Mouse (Mus musculus) testis, postnatal 14 days (tissue): ENCODE results near the gene Tvp23b.

ENCODE experiments used
- DNase-seq: peaks from one replicate; pipeline ENCODE4 v3.0.0; 2021; ENCODE audit warnings: low spot score

Tvp23b gene

DNA sequence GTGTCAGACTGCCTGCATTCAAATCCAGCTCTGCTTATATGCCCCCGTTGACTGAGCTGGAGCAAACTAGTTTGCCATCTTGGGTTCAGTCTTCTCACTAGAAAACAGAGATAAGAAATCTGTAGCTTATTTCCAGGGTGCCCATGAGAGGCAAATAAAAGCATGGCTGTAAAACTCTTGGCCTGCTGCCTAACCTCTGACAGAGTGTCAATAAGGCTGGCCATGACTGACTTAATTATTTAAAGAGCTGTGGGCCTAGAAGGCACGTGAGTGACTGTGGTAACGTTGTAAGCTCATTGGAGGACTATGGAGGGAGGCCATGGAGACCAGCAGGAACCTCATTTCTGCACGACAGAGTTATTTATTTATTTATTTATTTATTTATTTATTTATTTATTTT is 66.3 kb downstream of the Tvp23b start:
- no peak for DNase-seq

DNA sequence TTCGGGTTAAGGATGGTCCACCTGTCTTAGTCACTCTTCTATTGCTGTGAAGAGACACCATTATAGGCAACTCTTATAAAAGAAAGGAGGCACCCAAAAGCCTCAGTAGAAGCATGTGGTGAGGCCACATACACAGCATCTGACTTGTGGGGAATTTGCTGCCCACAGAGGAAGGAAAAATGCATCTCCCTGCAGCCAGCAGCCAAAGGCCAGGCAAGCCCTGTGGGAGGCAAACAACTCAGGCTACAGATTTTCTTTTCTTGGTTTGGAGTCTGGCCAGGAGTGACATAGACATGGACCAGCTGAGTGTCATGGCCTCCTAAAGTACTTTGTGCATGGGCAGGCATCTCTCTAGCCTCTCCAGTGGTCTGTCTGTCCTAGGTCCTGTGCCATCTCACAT is 70.3 kb downstream of the Tvp23b start:
- no peak for DNase-seq

DNA sequence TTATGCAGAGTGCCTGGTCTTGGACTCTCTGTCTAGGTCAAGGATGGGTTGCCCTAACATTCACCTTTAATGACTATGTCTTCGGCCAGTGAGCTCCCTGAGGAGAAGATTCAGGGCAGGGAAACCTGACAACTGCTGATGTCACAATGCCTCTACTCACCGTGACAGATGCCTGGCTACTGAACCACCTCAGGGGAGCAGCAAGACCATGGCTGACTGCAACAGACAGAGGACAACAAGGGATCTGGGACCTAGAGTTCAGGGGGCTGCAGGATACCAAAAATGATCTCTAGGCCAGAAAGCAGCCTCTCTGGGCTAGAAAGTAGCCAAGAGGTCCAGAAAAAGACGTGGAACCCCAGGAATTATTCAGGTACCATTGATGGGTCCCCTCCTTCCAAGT is 71.8 kb downstream of the Tvp23b start, which contains the start of gene Cdrt4:
Cdrt4 (plus strand) TSS at position 182 of the 400 bp plus-strand sequence.
- no peak for DNase-seq

DNA sequence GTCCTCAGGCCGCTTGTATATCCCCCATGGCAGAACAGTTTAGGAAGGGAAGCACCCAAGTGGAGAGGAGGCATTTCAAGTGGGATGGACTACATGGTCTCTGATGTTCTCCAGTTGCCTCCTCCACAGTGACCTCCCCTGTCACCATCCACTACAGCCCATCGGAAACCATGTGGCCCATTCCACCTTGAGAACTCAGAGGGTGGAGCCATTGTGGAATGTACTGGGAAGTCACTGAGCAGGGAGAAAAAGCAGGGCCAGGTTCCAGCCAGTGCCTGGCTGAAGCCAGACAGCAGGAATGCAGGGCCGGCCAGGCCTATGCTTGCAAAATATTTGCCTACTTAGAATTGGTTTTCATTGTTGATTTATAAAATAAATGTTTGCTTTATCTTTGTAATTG is 75.5 kb downstream of the Tvp23b start:
- DNase-seq, result no peak

DNA sequence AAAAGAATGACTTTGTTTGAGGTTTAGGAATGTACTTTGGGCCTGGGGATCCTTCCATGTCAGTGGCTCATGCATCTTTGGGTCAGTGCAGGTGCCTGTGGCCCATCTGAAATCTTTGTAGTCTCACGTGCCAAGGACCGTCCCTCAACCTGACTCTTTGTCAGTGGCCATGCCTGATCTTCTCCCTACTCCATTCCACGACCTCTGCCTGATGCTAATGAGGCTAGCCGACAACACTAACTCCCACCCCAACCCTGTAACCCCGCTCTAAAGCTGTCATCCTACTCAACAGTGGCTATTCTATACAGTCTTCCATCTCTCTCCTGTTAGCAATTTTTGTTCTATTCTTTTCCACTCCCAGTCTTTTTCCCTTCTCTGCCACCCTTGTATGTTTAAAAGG is 75.9 kb downstream of the Tvp23b start:
- DNase-seq, result no peak

DNA sequence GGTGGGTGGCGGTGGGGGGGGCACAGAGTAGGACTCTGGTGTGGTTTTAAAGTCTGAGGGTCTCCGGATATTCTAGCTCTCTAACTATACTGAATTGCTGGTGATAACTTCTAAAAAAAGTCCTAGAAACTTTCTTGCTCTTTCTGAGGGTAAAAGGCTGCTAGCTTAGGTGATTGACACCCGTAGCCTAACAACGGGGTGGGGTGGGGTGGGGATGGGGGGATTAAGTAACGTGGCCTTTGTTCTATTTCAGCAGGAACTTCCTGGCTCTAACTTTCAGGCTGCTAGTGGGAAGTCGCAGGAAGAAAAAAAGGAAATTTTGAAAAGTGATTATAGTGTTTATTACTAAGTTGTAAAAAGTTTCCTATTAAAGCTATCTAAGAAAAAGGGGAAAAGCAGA is 76.5 kb downstream of the Tvp23b start:
- DNase-seq, result no peak

DNA sequence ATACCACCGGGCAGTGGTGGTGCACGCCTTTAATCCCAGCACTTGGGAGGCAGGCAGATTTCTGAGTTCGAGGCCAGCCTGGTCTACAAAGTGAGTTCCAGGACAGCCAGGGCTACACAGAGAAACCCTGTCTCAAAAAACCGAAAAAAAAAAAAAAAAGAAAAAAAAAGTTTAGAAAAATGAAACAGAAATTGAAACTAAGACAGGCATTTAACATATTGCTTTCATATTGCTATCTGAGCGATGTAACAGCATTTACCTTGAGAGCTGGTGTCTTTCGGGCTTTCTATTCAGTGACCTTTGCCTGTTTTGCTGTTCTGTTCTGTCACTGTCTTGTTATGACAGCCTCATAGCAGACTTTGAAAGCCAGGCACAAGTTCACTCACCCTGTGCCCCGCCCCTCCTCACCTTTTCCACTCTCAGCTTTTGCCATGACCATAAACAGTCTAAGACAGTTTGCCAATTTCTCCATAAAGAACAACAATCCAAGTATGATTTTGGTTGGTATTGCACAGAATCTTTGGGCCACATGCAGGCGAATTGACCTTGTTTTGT is 78.4 kb downstream of the Tvp23b start:
- DNase-seq, result no peak

DNA sequence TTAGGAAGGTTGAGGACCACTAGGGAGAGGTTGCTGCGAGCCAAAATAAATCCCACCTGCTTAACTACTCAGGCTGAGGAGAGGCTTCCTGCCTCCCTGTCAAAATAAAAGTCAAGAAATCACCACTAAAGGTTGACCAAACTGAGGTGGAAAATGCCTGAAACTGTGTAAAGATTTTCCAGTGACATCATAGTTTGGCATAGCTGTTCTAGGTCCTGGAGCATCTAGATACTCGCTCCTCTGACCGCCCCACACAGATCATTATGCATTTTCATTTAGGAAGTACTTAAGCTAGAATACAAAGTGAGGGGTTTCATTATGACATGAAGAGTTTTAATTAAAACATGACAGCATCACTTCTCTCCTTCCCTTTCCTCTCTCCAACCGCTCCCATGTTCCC is 84.0 kb downstream of the Tvp23b start:
- no peak for DNase-seq

DNA sequence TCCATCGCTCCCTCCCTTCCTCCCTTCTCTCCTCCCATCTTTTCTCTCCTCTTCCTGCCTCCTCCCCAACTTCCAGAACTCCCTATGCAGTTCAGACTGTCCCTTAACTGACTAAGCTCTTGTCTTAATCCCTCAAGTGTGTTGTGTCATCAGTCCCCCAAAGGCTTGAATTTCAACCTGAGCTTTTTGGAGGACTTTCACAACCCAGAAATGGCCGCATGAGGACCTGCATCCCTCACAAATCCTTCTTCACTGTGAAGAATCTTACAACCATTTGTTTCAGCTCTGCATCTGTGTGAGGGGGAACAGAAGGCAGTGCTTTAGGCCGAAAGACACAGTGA is 87.1 kb downstream of the Tvp23b start:
- DNase-seq, result no peak
